Mouse (Mus musculus) fat pad, adult 2 months (tissue): ENCODE data around the gene Prkcb.

Source experiments
- DNase-seq: peaks from one replicate; pipeline ENCODE4 v3.0.0-alpha.2; 2011; ENCODE audit warnings: low read depth, low spot score; ENCODE audit errors: extremely low read depth

The Prkcb gene

GRCm38 (mm10) chr7:122289243-122290111 lies 926 bp downstream of the Prkcb start:
- no peak for DNase-seq

- DNase-seq = no peak
Observed at GRCm38 (mm10) chr7:122290165-122290564, 1.6 kb downstream of the Prkcb start.

- no peak for DNase-seq
Observed at GRCm38 (mm10) chr7:122290771-122291170, 2.2 kb downstream of the Prkcb start.

DNA sequence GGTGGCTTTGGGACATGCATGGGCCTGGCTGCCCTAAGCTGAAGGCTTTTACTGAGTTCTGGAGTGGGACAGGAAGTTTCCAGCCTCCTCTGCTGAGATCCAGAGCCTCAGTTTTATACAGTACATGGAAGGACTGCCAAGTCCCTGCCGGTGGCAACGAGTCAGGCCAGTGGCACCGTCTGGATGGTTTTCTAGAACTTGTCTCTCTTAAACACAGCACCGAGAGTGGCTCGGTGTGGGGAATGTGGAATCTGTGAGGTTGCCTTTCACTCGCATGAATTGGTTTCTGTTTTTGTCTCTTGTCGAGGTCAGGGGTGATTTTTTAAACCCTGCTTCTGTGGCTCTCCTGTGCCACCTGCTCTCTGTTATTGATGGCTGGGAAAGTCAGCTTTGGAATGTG lies 3.6 kb downstream of the Prkcb start:
- DNase-seq = no peak

- DNase-seq = no peak
Observed at GRCm38 (mm10) chr7:122294111-122294510, 5.6 kb downstream of the Prkcb start.

DNA sequence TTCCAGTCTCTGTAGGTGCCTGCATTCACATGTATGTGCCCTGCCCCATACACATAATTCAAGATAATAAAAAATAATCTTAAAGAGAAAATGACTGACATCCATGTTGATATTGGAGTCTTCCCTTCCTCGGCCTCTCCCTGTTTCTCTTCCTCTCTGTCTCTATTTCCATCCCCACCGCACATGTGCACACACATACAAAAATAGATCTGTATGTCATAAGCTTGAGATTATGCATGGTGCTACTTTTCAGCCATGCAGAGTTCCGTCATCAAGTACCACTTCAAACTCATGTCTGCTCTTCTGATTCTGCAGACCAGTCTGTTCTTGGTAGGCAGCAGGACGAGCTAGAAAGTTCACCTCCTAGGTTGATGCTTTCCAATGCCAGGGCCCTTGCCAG lies 6.8 kb downstream of the Prkcb start:
- DNase-seq = no peak

DNA sequence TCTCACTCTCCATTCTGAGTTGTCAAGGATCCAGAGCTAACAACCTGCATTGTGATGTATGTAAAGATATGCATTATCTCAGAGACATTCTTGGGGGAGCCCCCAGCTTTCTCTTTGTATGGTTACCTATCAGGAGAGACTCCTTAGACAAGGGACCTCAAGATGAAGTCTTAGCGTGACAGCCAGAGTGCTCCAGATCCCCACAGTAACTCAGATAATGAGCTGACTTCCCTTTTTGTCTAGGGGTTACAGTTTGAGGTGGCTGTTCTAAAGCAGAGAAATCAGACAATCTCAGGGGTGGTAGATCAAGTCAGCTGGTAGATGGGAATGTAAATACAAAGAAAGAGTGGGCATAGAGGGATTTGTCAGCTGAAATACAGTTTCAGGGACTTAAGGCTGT lies 7.8 kb downstream of the Prkcb start:
- no peak for DNase-seq

GRCm38 (mm10) chr7:122296805-122297204 lies 8.3 kb downstream of the Prkcb start:
- no peak for DNase-seq

- no peak for DNase-seq
Observed at GRCm38 (mm10) chr7:122297627-122298026, 9.1 kb downstream of the Prkcb start.

DNA sequence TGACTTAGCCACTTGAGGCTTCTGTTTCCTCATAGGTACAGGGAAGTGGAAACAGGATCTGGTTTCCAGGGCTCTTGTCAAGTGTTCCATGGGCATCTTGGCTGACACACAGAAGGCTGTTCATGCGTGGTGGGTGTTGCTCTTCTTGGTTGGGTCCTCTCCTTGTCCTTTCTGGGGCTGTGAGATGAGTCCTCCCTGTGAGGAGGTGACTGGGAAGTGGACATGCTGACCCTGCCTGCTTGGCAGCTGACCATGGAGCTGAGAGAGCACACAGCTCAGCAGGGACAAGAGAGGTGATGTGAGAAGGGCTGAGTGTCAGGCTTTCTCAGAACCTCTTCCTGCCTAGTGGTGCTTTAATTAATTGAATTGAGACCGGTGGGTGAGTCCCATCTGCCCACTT lies 10.2 kb downstream of the Prkcb start:
- DNase-seq = no peak

GRCm38 (mm10) chr7:122300538-122300937 lies 12.0 kb downstream of the Prkcb start:
- no peak for DNase-seq

DNA sequence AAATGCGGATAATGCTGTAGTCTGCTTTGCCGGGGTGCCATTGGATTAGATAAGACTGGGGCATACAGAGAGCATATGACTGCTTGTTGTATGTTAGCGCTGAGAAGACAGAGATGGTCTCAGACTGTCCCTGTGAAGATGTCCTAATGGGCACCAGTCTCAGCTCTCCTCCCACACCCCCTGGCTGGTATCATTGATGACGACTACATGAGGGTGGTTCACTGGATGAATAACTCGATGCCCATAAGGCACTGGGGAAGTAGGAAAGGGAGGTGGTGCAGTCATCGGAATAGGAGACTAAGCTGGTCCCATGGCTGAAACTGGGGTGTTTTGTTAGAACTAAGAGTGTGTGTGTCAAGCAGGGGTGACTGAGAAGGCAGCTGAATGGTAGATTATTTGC lies 14.0 kb downstream of the Prkcb start:
- no peak for DNase-seq

GRCm38 (mm10) chr7:122303988-122304387 lies 15.4 kb downstream of the Prkcb start:
- DNase-seq = no peak

DNA sequence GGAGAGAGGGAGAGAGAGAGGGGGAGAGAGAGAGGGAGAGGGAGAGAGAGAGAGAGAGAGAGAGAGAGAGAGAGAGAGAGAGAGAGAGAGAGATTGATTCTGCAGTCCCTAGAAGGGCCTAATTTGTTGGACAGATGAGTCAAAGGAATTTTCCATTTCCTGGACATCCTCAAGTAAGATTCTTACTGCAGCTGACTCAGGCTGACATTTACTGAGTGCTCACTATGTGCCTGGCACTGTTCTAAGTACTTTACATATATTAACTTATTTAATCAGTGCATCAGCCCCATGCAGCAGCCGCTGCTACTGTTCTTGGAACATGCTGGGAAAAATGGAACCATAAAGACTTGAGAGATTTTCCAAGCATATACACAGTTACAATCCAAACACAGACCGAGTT lies 16.0 kb downstream of the Prkcb start:
- DNase-seq = no peak

DNA sequence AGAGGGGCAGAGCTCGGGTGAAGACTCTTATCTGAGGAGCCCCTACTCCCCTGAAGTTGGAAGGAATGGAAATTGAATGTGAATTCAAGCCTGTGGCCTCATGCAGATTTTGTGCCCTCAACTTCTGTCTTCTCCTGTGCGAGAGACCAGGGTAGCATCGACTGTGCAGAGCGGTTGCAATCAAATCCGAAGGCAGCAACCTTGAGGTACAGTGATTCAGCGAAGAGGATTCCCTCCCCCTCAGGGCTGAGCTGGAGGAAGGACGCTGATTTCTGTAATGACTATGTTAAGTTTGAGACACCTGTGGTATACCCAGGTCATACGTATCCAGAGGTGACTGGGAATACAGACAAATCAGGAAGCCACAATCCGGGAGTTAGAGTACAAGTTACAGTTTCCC lies 18.7 kb downstream of the Prkcb start:
- DNase-seq = no peak

GRCm38 (mm10) chr7:122308661-122309060 lies 20.1 kb downstream of the Prkcb start:
- no peak for DNase-seq

DNA sequence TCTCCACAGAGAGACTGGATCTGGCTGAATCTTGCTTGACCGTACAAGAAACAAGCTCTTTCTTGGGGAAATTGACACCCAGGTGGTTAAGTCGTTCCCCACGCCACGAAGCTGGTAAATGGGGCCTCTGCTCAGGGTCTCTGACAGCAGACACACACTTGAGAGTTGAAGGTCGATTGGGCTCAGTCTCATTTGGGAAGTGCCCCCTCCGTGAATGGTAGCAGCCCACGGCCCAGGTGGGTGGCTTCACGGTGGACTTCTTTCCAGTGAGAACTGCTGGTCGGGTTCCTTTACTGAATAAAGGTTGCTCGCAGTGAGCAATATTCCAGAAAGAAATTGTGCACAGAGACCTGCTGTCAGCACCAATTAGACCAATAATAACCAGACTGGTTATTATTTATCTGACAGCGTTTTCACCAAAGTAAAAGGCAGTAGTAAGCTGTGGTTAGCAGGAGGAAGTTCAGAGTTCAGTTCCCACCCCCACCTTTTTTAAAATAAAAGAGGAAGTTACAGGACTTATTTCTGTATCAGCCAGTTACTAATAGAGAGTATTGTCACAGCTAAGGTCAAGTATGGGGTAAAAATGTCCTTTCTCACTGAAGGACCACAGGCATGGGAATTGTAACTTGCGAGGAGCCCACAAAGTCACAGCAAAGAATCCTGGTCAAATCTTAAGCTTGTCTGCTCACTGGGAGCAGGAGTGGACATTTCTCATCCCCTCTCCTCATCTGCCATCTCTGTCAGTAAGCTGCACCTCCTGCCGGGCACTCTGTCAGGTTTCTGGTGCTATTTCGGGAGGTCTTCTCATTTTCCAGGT lies 21.6 kb downstream of the Prkcb start:
- DNase-seq = no peak

DNA sequence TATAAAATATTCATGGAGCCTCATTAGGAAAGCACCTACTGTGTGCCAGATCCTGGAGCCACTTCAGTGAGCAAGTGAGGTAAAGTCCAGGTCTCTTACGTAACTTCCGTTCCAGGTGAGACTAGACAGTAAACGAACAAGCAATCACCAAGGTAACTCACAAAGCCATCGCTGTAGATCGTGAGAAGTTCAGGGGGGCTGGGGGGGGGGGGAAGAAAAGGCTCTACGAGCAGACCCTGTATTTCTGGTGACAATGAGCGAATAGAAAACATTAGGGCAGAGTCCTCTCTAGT lies 22.1 kb downstream of the Prkcb start:
- DNase-seq = no peak

DNA sequence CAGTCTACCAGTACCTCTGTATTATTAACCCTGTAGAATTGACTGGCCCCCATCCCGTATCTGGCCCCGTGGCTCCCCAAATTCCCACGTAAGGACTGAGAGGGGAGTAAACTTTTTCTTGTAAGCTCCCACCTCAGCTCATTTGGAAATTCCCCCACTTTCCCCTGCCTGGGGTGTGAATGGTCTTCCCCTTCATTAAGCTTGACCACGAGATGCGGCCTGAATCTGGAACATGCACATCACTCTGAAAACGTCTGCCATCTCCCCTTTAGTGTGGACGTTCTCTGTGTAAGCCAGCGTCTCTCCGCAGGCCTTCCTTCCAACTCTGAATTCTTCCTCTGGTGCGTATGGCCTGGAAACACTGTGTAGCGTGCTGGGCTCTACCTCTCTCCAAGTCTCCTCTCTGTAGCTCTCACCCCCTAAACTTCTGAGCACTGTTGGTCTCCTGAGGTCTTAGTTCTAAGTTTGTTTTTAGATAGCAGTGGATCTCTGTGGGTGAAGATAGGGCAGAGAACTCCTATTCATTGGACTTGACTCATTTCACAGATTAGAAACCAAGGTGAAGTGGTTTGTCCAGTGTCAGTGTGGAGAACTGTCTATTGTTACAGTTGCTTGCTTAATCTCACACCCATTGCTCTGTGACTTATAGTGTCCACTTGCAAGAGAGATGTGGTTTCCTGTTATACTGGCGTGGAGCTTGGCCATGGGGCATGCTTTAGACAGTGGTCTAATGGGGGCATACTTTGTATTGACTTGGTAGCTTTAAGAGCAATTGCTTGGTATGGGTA lies 25.3 kb downstream of the Prkcb start:
- DNase-seq = no peak

- no peak for DNase-seq
Observed at GRCm38 (mm10) chr7:122315720-122316331, 27.3 kb downstream of the Prkcb start.

DNA sequence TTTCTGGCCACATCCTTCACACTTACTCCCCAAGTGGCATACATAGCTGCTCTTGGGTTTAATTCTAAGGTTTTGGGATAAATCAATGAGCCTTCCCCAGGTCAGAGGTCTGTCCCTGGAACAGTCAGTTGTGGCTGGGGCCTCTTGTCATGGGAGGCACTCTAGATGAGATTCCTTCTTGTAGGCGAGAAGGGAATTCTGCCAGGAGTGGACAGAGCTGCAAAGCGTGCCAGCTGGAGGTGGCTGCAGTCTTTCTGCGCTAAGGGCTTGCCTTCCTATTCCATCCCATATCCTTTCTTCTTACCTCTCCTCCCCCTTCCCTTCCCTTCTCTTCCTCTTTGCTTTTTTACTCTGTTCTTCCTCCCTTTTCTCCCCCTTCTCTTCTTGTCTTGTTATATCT lies 28.1 kb downstream of the Prkcb start:
- no peak for DNase-seq
